Mouse (Mus musculus): Measurements from ENCODE around the gene Gm32687. TPM values are rescaled to one million over a fixed set of nuclear protein-coding genes. Genes with fewer than 3 reads are reported as not detected.

Gene Gm32687
- 1.3 TPM for polyA plus RNA-seq (2017; shearing (Covaris generic))

GRCm38 (mm10) chr10:81863409-81864407, at the start of gene Gm32687:
Gm32687 (plus strand) TSS chr10:81863934.

GRCm38 (mm10) chr10:81929842-81930743, 66.4 kb downstream of the Gm32687 start, which contains the start of gene Zfp781:
Zfp781 (minus strand) TSS chr10:81930480.

Other genes starting within 250 kb of the Gm32687 start
- gene Sirt6, start 236.1 kb upstream of the Gm32687 start, polyA plus RNA-seq (2017; shearing (Covaris generic)), result 10.4 TPM
- gene Ankrd24, start 235.4 kb upstream of the Gm32687 start, polyA plus RNA-seq (2017; shearing (Covaris generic)), result 2.6 TPM
- 2.4 TPM for gene Gm10778, start 214.9 kb upstream of the Gm32687 start, polyA plus RNA-seq (2017; shearing (Covaris generic))
- gene Zfp433, start 159.1 kb upstream of the Gm32687 start, polyA plus RNA-seq (2017; shearing (Covaris generic)), result 15.6 TPM
- gene Gm3055, start 92.8 kb upstream of the Gm32687 start, polyA plus RNA-seq (2017; shearing (Covaris generic)), result 7.0 TPM
- gene Gm4767, start 51.7 kb upstream of the Gm32687 start, polyA plus RNA-seq (2017; shearing (Covaris generic)), result 3.2 TPM
- gene Zfp781, start 66.5 kb downstream of the Gm32687 start, polyA plus RNA-seq (2017; shearing (Covaris generic)), result not detected
- 4.5 TPM for gene Zfp873, start 184.2 kb downstream of the Gm32687 start, polyA plus RNA-seq (2017; shearing (Covaris generic))
- 2.3 TPM for gene BC024063, start 219.4 kb downstream of the Gm32687 start, polyA plus RNA-seq (2017; shearing (Covaris generic))